Mouse (Mus musculus) cerebellum, adult 2 months (tissue): ENCODE data around the gene Dpp8.

Experiments
- CTCF ChIP-seq: fragments of 200-500 bp; IDR thresholded peaks from 2 replicates; pipeline ENCODE4 v1.5.1; 2011; ENCODE audit warnings: low read depth, mild to moderate bottlenecking, control low read depth, low read length, moderate library complexity, borderline replicate concordance; ENCODE audit not compliant: insufficient read depth
- POLR2A ChIP-seq: fragments of 200-500 bp; IDR thresholded peaks from 2 replicates; pipeline ENCODE4 v1.6.1; 2011; ENCODE audit warnings: low read length, control low read depth, borderline replicate concordance; ENCODE audit not compliant: insufficient read depth

DNA sequence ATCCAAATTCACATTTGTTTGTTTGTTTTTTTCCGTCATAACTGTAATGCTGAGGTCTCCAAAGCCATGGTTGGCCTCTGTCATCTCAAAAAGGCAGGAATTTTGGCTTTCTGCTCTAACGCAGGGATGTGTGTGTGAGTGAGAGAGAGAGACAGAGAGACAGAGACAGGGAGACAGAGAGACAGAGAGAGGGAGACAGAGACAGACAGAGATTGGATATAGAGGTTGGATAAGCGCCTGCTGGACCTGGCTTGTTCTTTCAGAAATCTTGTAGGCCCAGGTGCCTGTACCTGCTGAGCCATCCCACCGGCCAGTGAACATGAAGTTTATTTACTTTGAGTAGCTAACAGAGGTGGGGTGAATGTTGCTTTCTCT is 333 bp upstream of the Dpp8 start:
- TF ChIP-seq POLR2A (no peak), CTCF (no peak)
